Mouse (Mus musculus) liver (tissue): ENCODE measurements at regions not wholly inside any gene's neighbourhood (a gene's known extent, or its start where the extent isn't known, plus 50 kb on each side); places are given as distances from the start of the nearest gene placed in this dataset.

Experiments used
- DNase-seq: peaks from one replicate; pipeline ENCODE4 v3.0.0-alpha.2; 2020; ENCODE audit warnings: mixed read lengths

GRCm38 (mm10) chr10:8018229-8019026 is 62.4 kb upstream of the Tab2 start:
- DNase-seq: no peak

- DNase-seq: no peak
Observed at GRCm38 (mm10) chr10:8016741-8017140, 60.7 kb upstream of the Tab2 start.

GRCm38 (mm10) chr10:8011744-8012143 is 55.7 kb upstream of the Tab2 start:
- no peak for DNase-seq

GRCm38 (mm10) chr10:8011138-8011537 is 55.1 kb upstream of the Tab2 start:
- no peak for DNase-seq

GRCm38 (mm10) chr10:8009855-8010254 is 53.8 kb upstream of the Tab2 start:
- no peak for DNase-seq

- no peak for DNase-seq
Observed at GRCm38 (mm10) chr10:8007990-8008368, 51.9 kb upstream of the Tab2 start.

- no peak for DNase-seq
Observed at GRCm38 (mm10) chr10:8007286-8007989, 51.4 kb upstream of the Tab2 start.
